Mouse (Mus musculus) small intestine, adult 2 months (tissue): ENCODE results near the gene Slc34a3. TPM values are rescaled to one million over a fixed set of nuclear protein-coding genes. Genes with fewer than 3 reads are reported as not detected.

Experiments used
- H3K27ac ChIP-seq: fragments of 200-500 bp; 2 replicates; pipeline ENCODE4 v1.5.1; 2012; ENCODE audit warnings: low read depth, low read length, control low read depth, inconsistent platforms; ENCODE audit not compliant: insufficient read depth
- H3K27me3 ChIP-seq: fragments of 200-500 bp; 2 replicates; pipeline ENCODE4 v1.6.1; 2012; ENCODE audit warnings: mild to moderate bottlenecking, moderate library complexity, low read length, inconsistent platforms; ENCODE audit not compliant: control insufficient read depth, insufficient read depth
- H3K36me3 ChIP-seq: fragments of 200-500 bp; 2 replicates; pipeline ENCODE4 v1.6.1; 2012; ENCODE audit warnings: mild to moderate bottlenecking, low read length, control low read depth, inconsistent platforms; ENCODE audit not compliant: control insufficient read depth, insufficient read depth
- H3K4me1 ChIP-seq: fragments of 200-500 bp; 2 replicates; pipeline ENCODE4 v1.6.1; 2012; ENCODE audit warnings: low read length, inconsistent platforms, mixed read lengths; ENCODE audit not compliant: control insufficient read depth, insufficient read depth, insufficient read length
- H3K4me3 ChIP-seq: fragments of 200-500 bp; 2 replicates; pipeline ENCODE4 v1.5.1; 2012; ENCODE audit warnings: low read depth, mild to moderate bottlenecking, control low read depth, inconsistent platforms, low read length, moderate library complexity
- CTCF ChIP-seq: fragments of 200-500 bp; IDR thresholded peaks from 2 replicates; pipeline ENCODE4 v1.5.1; 2012; ENCODE audit warnings: low read depth, mild to moderate bottlenecking, control low read depth, inconsistent platforms, low read length, moderate library complexity, mixed read lengths; ENCODE audit not compliant: insufficient replicate concordance, insufficient read length; ENCODE audit errors: extremely low read depth
- POLR2A ChIP-seq: fragments of 200-500 bp; IDR thresholded peaks from 2 replicates; pipeline ENCODE4 v1.6.1; 2012; ENCODE audit warnings: low read depth, mild to moderate bottlenecking, control low read depth, inconsistent platforms, low read length, moderate library complexity
- WGBS: fragments of 180-500 bp; shearing (Covaris S2); methylation state at CpG from one replicate; pipeline ENCODE4 v1.1.7; 2018; 5-methylcytosine and 5-hydroxymethylcytosine counted together
- polyA plus RNA-seq: library from polyadenylated mRNA; depleted of rRNA; stranded (reverse); fragments of >200 nt; gene quantifications from 2 replicates; pipeline ENCODE4 v1.2.3, GENCODE M21; 2012

Slc34a3 gene
- polyA plus RNA-seq, 1 experiment = 5.6 TPM

GRCm38 (mm10) chr2:25246183-25247072 lies 12.3 kb upstream of the Slc34a3 start, which contains the start of gene AL732309.1:
AL732309.1 (minus strand) TSS chr2:25246863.
- peak within 1 kb of the TSS; percentile 53 for H3K4me3 ChIP-seq
- peak; percentile 68; the same call in 1 of the 2 replicates for TF ChIP-seq POLR2A
- no peak for TF ChIP-seq CTCF
- peak within 1 kb of the TSS; percentile 85 for H3K27ac ChIP-seq
- 43% methylated on average over 10 of the region's 10 CpGs for WGBS
- peaks cover 23% of the 10 kb centered on the region for H3K36me3 ChIP-seq
- H3K27me3 ChIP-seq = no peaks in the 10 kb centered on the region; the same call in 1 of the 2 replicates
- peaks cover 18% of the 10 kb centered on the region for H3K4me1 ChIP-seq

GRCm38 (mm10) chr2:25244144-25244543 lies 10.0 kb upstream of the Slc34a3 start:
- WGBS = 88% methylated on average over 4 of the region's 4 CpGs
- TF ChIP-seq POLR2A (no peak), CTCF (no peak)
- peaks cover 28% of the 10 kb centered on the region for H3K4me1 ChIP-seq

GRCm38 (mm10) chr2:25243342-25243741 lies 9.2 kb upstream of the Slc34a3 start:
- 83% methylated on average over 8 of the region's 8 CpGs for WGBS
- TF ChIP-seq CTCF (no peak), POLR2A (no peak)
- Histone ChIP-seq H3K36me3 (peaks cover 5% of the 10 kb centered on the region; the same call in 1 of the 2 replicates), H3K4me3 (no peak overlapping the region), H3K4me1 (peaks cover 28% of the 10 kb centered on the region), H3K27ac (no peak overlapping the region), H3K27me3 (no peaks in the 10 kb centered on the region; the same call in 1 of the 2 replicates)

More at GRCm38 (mm10) chr2:25244144-25244543, 10.0 kb upstream of the Slc34a3 start:
- Histone ChIP-seq H3K27me3 (no peaks in the 10 kb centered on the region; the same call in 1 of the 2 replicates), H3K27ac (no peak overlapping the region), H3K4me3 (no peak overlapping the region), H3K36me3 (peaks cover 10% of the 10 kb centered on the region)

- peaks cover 38% of the 10 kb centered on the region for H3K4me1 ChIP-seq
- H3K27ac ChIP-seq = peak within 1 kb of the TSS; percentile 31; the same call in 1 of the 2 replicates
- WGBS = under 1% methylated on average over 55 of the region's 59 CpGs
- TF ChIP-seq POLR2A (no peak), CTCF (no peak)
- H3K4me3 ChIP-seq = peak within 1 kb of the TSS; percentile 70
- H3K36me3 ChIP-seq = no peaks in the 10 kb centered on the region; the same call in 1 of the 2 replicates
- H3K27me3 ChIP-seq = no peaks in the 10 kb centered on the region; the same call in 1 of the 2 replicates
These were observed 7.9 kb upstream of the Slc34a3 start, which contains the start of the genes Rnf208 and Cysrt1 for GRCm38 (mm10) chr2:25242101-25242506. Rnf208 (plus strand) TSS chr2:25242255. Cysrt1 (minus strand) TSS chr2:25242452.

- H3K4me1 ChIP-seq = peaks cover 32% of the 10 kb centered on the region
- 11% methylated on average over 6 of the region's 6 CpGs for WGBS
- peak overlapping the region; percentile 70 for H3K4me3 ChIP-seq
- TF ChIP-seq CTCF = no peak
- TF ChIP-seq POLR2A = no peak
- peak overlapping the region; percentile 31; the same call in 1 of the 2 replicates for H3K27ac ChIP-seq
- H3K27me3 ChIP-seq = no peaks in the 10 kb centered on the region; the same call in 1 of the 2 replicates
- H3K36me3 ChIP-seq = no peaks in the 10 kb centered on the region; the same call in 1 of the 2 replicates
These were observed 7.2 kb upstream of the Slc34a3 start for GRCm38 (mm10) chr2:25241438-25241775.

- Histone ChIP-seq H3K27ac (peak overlapping the region; percentile 31; the same call in 1 of the 2 replicates), H3K4me3 (peak overlapping the region; percentile 70), H3K36me3 (no peaks in the 10 kb centered on the region; the same call in 1 of the 2 replicates), H3K4me1 (peaks cover 30% of the 10 kb centered on the region), H3K27me3 (no peaks in the 10 kb centered on the region; the same call in 1 of the 2 replicates)
- TF ChIP-seq CTCF = no peak
- peak; percentile 35; the same call in 1 of the 2 replicates for TF ChIP-seq POLR2A
- 2% methylated on average over 29 of the region's 29 CpGs for WGBS
These were observed 6.7 kb upstream of the Slc34a3 start for GRCm38 (mm10) chr2:25240723-25241437.
